9 mouse cellular contexts compared by ENCODE assay signal in the genomic region with DNA sequence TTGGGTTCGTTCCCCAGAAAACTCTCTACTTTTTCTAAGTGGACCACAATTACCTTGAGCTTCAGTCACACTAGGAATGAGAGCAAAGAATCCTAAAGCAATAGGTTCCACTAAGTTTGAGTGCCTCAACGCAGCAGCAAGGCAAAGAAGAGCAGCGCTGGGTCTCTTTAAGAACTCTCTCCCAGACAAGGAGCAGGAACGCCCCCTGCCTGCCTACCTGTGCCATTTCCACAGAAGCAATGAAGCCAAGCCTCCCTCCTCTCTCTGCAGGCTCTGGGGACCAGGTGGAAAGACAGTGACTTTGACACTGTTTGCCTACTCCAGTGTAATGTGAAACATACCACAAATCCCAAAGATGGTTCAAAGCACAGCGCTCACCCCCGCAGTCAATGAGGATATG. TPM values are rescaled to one million over a fixed set of nuclear protein-coding genes. Genes with fewer than 3 reads are reported as not detected.
DNase-seq lines count a peak whose midpoint lies in the region; ATAC-seq and TF ChIP-seq lines count a peak whose summit lies in the region.
"Had no signal": no experiment of that assay in that cellular context is flagged by ENCODE, and none has a peak within 500 bp of the region (broad histone marks: within the 10 kb centered on the region; RNA-seq: fewer than 3 reads in every experiment).

No protein-coding gene starts in this region.

- WGBS in kidney, adult 2 months: 48% methylated on average over 6 of the region's 6 CpGs
- 32% methylated on average over 6 of the region's 6 CpGs for WGBS in kidney, embryonic 16.5 days

- no peak overlapping the region for H3K4me3 ChIP-seq in kidney, adult 2 months (ENCODE audit: insufficient read depth, low read depth, low read length)
- no peak overlapping the region for H3K4me3 ChIP-seq in kidney, embryonic 16.5 days (ENCODE audit: low read length)
- H3K4me3 ChIP-seq: embryonic facial prominence, embryonic 13.5 days had no signal

- no peak for ATAC-seq in CD4-positive, CD25-positive, alpha-beta regulatory T cell, adult 4 months
- ATAC-seq in kidney, embryonic 16.5 days (ENCODE audit: low FRiP score, low TSS enrichment): no peak

- no peaks in the 10 kb centered on the region for H3K9me3 ChIP-seq in kidney, embryonic 16.5 days (ENCODE audit: low read length)
- H3K9me3 ChIP-seq: embryonic facial prominence, embryonic 13.5 days had no signal

- DNase-seq in CD4-positive, CD25-positive, alpha-beta regulatory T cell, adult 2 months (ENCODE audit: low read depth, low spot score): peak; percentile 2
- DNase-seq in kidney, adult 2 months: peak; percentile 16
- DNase-seq in R1 (ENCODE audit: low read depth, low spot score): peak; percentile 21
- peak; percentile 1 to 3 for DNase-seq in frontal cortex, postnatal 36 days (ENCODE audit: low spot score in 2 of 2)
- peak; percentile 79 for DNase-seq in retina, embryonic 14.5 days (ENCODE audit: low spot score)
- DNase-seq in urinary bladder, adult 18-20 months (ENCODE audit: low spot score in 2 of 2): no peak

- peak; percentile 69 for TF ChIP-seq CTCF in kidney, adult 2 months (conservative IDR thresholded peaks at IDR 0.05; ENCODE audit: insufficient read depth, insufficient read length, low read depth, low read length)

- H3K36me3 ChIP-seq in kidney, adult 2 months (ENCODE audit: control insufficient read depth, insufficient read depth, low read length): no peaks in the 10 kb centered on the region
- no peaks in the 10 kb centered on the region for H3K36me3 ChIP-seq in kidney, embryonic 16.5 days (ENCODE audit: insufficient read depth, low read length)
- H3K36me3 ChIP-seq: embryonic facial prominence, embryonic 13.5 days had no signal

- no peak overlapping the region for H3K4me2 ChIP-seq in kidney, embryonic 16.5 days (replicated peaks; ENCODE audit: low read depth, low read length)
- H3K4me2 ChIP-seq: embryonic facial prominence, embryonic 13.5 days had no signal

- TF ChIP-seq POLR2A in kidney, adult 2 months (IDR thresholded peaks at IDR 0.05; ENCODE audit: low read depth, low read length): no peak

- no peak overlapping the region for H3K27ac ChIP-seq in kidney, adult 2 months (ENCODE audit: insufficient read depth, low read depth, low read length)
- H3K27ac ChIP-seq in kidney, embryonic 16.5 days (ENCODE audit: low read length): no peak overlapping the region
- H3K27ac ChIP-seq: embryonic facial prominence, embryonic 13.5 days had no signal

- no peaks in the 10 kb centered on the region; the same call in 1 of the 2 replicates for H3K4me1 ChIP-seq in kidney, adult 2 months (ENCODE audit: control insufficient read depth, insufficient read depth, low read length)
- H3K4me1 ChIP-seq in kidney, embryonic 16.5 days (ENCODE audit: insufficient read depth, low read length): 0 out of 2 replicates have a peak, but pooled peaks cover 4% of the 10 kb centered on the region

- no peaks in the 10 kb centered on the region for H3K27me3 ChIP-seq in kidney, adult 2 months (replicated peaks; ENCODE audit: control insufficient read depth, insufficient read depth, low read length)
- H3K27me3 ChIP-seq in kidney, embryonic 16.5 days (ENCODE audit: insufficient read depth, low read length): peaks cover 8% of the 10 kb centered on the region
- H3K27me3 ChIP-seq: embryonic facial prominence, embryonic 13.5 days had no signal

- no peak overlapping the region for H3K9ac ChIP-seq in kidney, embryonic 16.5 days (replicated peaks; ENCODE audit: low read length)
- H3K9ac ChIP-seq: embryonic facial prominence, embryonic 13.5 days had no signal

RNA-seq across cellular contexts. Expression of a gene that starts 42.2 kb away (rescaled TPM):
- polyA plus RNA-seq in CD4-positive, CD25-positive, alpha-beta regulatory T cell, adult 4 months (2017; shearing (Covaris generic)): not detected
- polyA plus RNA-seq in kidney, adult 2 months (2012; rRNA removed): 0.53 and 0.61 TPM in 2 replicates
- 0.29 and 0.95 TPM in 2 replicates for polyA plus RNA-seq in kidney, embryonic 16.5 days (2015; fragmentation: Nextera tagmentation; extraction: Ambion mirVana)

Comparison
In these comparisons a context has a peak if more than half of its experiments do, and no peak if none do; other contexts are left out.
1. DNase-seq: peak in CD4-positive, CD25-positive, alpha-beta regulatory T cell, adult 2 months (single experiment), kidney, adult 2 months (single experiment), R1 (single experiment), frontal cortex, postnatal 36 days (2 of 2) and retina, embryonic 14.5 days (single experiment); none in urinary bladder, adult 18-20 months (0 of 2).